Mouse (Mus musculus): ENCODE data around the gene Pax3. TPM values are rescaled to one million over a fixed set of nuclear protein-coding genes. Genes with fewer than 3 reads are reported as not detected.
A peak's percentile ranks its signal among the peaks of the same experiment; 100 is the strongest.

The Pax3 gene
- polyA plus RNA-seq, 1 experiment from 2014 or later: 38.1 TPM

- no peaks in the 10 kb centered on the region for H3K9me3 ChIP-seq (ENCODE audit: control insufficient read depth, low read length)
- peaks cover 25% of the 10 kb centered on the region for H3K4me1 ChIP-seq (ENCODE audit: control insufficient read depth, insufficient read depth, low read length)
- peak overlapping the region; percentile 53 for H3K4me2 ChIP-seq
- peak overlapping the region; percentile 26 for H3K4me3 ChIP-seq (ENCODE audit: low read depth, low read length)
- H3K9ac ChIP-seq (ENCODE audit: low read length): peak overlapping the region; percentile 59
- WGBS: 2% methylated on average over 28 of the region's 28 CpGs
- H3K27me3 ChIP-seq (ENCODE audit: control insufficient read depth, insufficient read depth, low read length): peaks cover 83% of the 10 kb centered on the region
- DNase-seq (ENCODE audit: low spot score, missing footprints) (peak; percentile 97), ATAC-seq (ENCODE audit: low FRiP score) (no peak)
- H3K27ac ChIP-seq (ENCODE audit: low read depth, low read length): no peak overlapping the region; the same call in 1 of the 2 replicates
- no peaks in the 10 kb centered on the region for H3K36me3 ChIP-seq (ENCODE audit: control insufficient read depth, insufficient read depth, low read length)
These were observed 4.5 kb upstream of the Pax3 start for GRCm38 (mm10) chr1:78201251-78202010.

- H3K27ac ChIP-seq (ENCODE audit: low read depth, low read length): no peak overlapping the region
- peak overlapping the region; percentile 11 for H3K4me3 ChIP-seq (ENCODE audit: low read depth, low read length)
These were observed 3.3 kb upstream of the Pax3 start for GRCm38 (mm10) chr1:78200191-78200590.

GRCm38 (mm10) chr1:78199221-78199620, 2.3 kb upstream of the Pax3 start:
- ATAC-seq (ENCODE audit: low FRiP score) (no peak), DNase-seq (ENCODE audit: low spot score, missing footprints) (peak; percentile 95)
- Histone ChIP-seq H3K9me3 (ENCODE audit: control insufficient read depth, low read length) (no peaks in the 10 kb centered on the region), H3K9ac (ENCODE audit: low read length) (0 out of 2 replicates have a peak overlapping the region, but pooled peaks have one; percentile 30), H3K4me2 (peak overlapping the region; percentile 72), H3K4me1 (ENCODE audit: control insufficient read depth, insufficient read depth, low read length) (peaks cover 25% of the 10 kb centered on the region), H3K4me3 (ENCODE audit: low read depth, low read length) (peak overlapping the region; percentile 1), H3K36me3 (ENCODE audit: control insufficient read depth, insufficient read depth, low read length) (no peaks in the 10 kb centered on the region), H3K27me3 (ENCODE audit: control insufficient read depth, insufficient read depth, low read length) (peaks cover 72% of the 10 kb centered on the region), H3K27ac (ENCODE audit: low read depth, low read length) (no peak overlapping the region)
- WGBS: under 1% methylated on average over 9 of the region's 9 CpGs

More at GRCm38 (mm10) chr1:78200191-78200590, 3.3 kb upstream of the Pax3 start:
- H3K9me3 ChIP-seq (ENCODE audit: control insufficient read depth, low read length): no peaks in the 10 kb centered on the region
- no peaks in the 10 kb centered on the region for H3K36me3 ChIP-seq (ENCODE audit: control insufficient read depth, insufficient read depth, low read length)
- H3K9ac ChIP-seq (ENCODE audit: low read length): peak overlapping the region; percentile 40
- ATAC-seq (ENCODE audit: low FRiP score) (no peak), DNase-seq (ENCODE audit: low spot score, missing footprints) (peak; percentile 96)
- peaks cover 79% of the 10 kb centered on the region for H3K27me3 ChIP-seq (ENCODE audit: control insufficient read depth, insufficient read depth, low read length)
- peaks cover 25% of the 10 kb centered on the region for H3K4me1 ChIP-seq (ENCODE audit: control insufficient read depth, insufficient read depth, low read length)
- H3K4me2 ChIP-seq: peak overlapping the region; percentile 53
- 1% methylated on average over 15 of the region's 15 CpGs for WGBS

- H3K27me3 ChIP-seq (ENCODE audit: control insufficient read depth, insufficient read depth, low read length): peaks cover 67% of the 10 kb centered on the region
These were observed 1.5 kb upstream of the Pax3 start for GRCm38 (mm10) chr1:78198319-78198940.

GRCm38 (mm10) chr1:78197351-78198234, 659 bp upstream of the Pax3 start:
- ATAC-seq (ENCODE audit: low FRiP score) (peak; percentile 59), DNase-seq (ENCODE audit: low spot score, missing footprints) (peak; percentile 96)
- Histone ChIP-seq H3K9me3 (ENCODE audit: control insufficient read depth, low read length) (no peaks in the 10 kb centered on the region), H3K4me3 (ENCODE audit: low read depth, low read length) (peak overlapping the region; percentile 71), H3K9ac (ENCODE audit: low read length) (peak overlapping the region; percentile 85), H3K27ac (ENCODE audit: low read depth, low read length) (peak overlapping the region; percentile 95), H3K27me3 (ENCODE audit: control insufficient read depth, insufficient read depth, low read length) (peaks cover 68% of the 10 kb centered on the region), H3K4me2 (peak overlapping the region; percentile 72), H3K4me1 (ENCODE audit: control insufficient read depth, insufficient read depth, low read length) (peaks cover 23% of the 10 kb centered on the region), H3K36me3 (ENCODE audit: control insufficient read depth, insufficient read depth, low read length) (no peaks in the 10 kb centered on the region)
- under 1% methylated on average over 21 of the region's 21 CpGs for WGBS

More at GRCm38 (mm10) chr1:78198319-78198940, 1.5 kb upstream of the Pax3 start:
- Histone ChIP-seq H3K4me1 (ENCODE audit: control insufficient read depth, insufficient read depth, low read length) (peaks cover 23% of the 10 kb centered on the region), H3K27ac (ENCODE audit: low read depth, low read length) (peak overlapping the region; percentile 58; the same call in 1 of the 2 replicates), H3K9me3 (ENCODE audit: control insufficient read depth, low read length) (no peaks in the 10 kb centered on the region), H3K9ac (ENCODE audit: low read length) (peak overlapping the region; percentile 14; the same call in 1 of the 2 replicates), H3K36me3 (ENCODE audit: control insufficient read depth, insufficient read depth, low read length) (no peaks in the 10 kb centered on the region), H3K4me3 (ENCODE audit: low read depth, low read length) (peak overlapping the region; percentile 71), H3K4me2 (peak overlapping the region; percentile 72)
- ATAC-seq (ENCODE audit: low FRiP score): peak; percentile 59
- peak; percentile 95 for DNase-seq (ENCODE audit: low spot score, missing footprints)
- 2% methylated on average over 9 of the region's 9 CpGs for WGBS

GRCm38 (mm10) chr1:78195771-78196712, 892 bp downstream of the Pax3 start:
- WGBS: under 1% methylated on average over 42 of the region's 42 CpGs
- ATAC-seq (ENCODE audit: low FRiP score): no peak
- no peaks in the 10 kb centered on the region; the same call in 1 of the 2 replicates for H3K36me3 ChIP-seq (ENCODE audit: control insufficient read depth, insufficient read depth, low read length)
- H3K4me1 ChIP-seq (ENCODE audit: control insufficient read depth, insufficient read depth, low read length): peaks cover 23% of the 10 kb centered on the region
- DNase-seq (ENCODE audit: low spot score, missing footprints): peak; percentile 97
- H3K9me3 ChIP-seq (ENCODE audit: control insufficient read depth, low read length): no peaks in the 10 kb centered on the region
- H3K9ac ChIP-seq (ENCODE audit: low read length): peak overlapping the region; percentile 85
- H3K27ac ChIP-seq (ENCODE audit: low read depth, low read length): peak overlapping the region; percentile 95
- peak overlapping the region; percentile 71 for H3K4me3 ChIP-seq (ENCODE audit: low read depth, low read length)
- peak overlapping the region; percentile 72 for H3K4me2 ChIP-seq
- peaks cover 72% of the 10 kb centered on the region for H3K27me3 ChIP-seq (ENCODE audit: control insufficient read depth, insufficient read depth, low read length)

GRCm38 (mm10) chr1:78195145-78195544, 1.8 kb downstream of the Pax3 start:
- Histone ChIP-seq H3K4me3 (ENCODE audit: low read depth, low read length) (peak overlapping the region; percentile 71), H3K4me2 (peak overlapping the region; percentile 72), H3K27ac (ENCODE audit: low read depth, low read length) (peak overlapping the region; percentile 95), H3K4me1 (ENCODE audit: control insufficient read depth, insufficient read depth, low read length) (peaks cover 25% of the 10 kb centered on the region), H3K9ac (ENCODE audit: low read length) (peak overlapping the region; percentile 85), H3K36me3 (ENCODE audit: control insufficient read depth, insufficient read depth, low read length) (no peaks in the 10 kb centered on the region; the same call in 1 of the 2 replicates), H3K9me3 (ENCODE audit: control insufficient read depth, low read length) (no peaks in the 10 kb centered on the region), H3K27me3 (ENCODE audit: control insufficient read depth, insufficient read depth, low read length) (peaks cover 70% of the 10 kb centered on the region)
- ATAC-seq (ENCODE audit: low FRiP score): no peak
- WGBS: 1% methylated on average over 21 of the region's 21 CpGs
- DNase-seq (ENCODE audit: low spot score, missing footprints): peak; percentile 97
